ENCODE assay signal across 8 mouse cellular contexts in the genomic region with DNA sequence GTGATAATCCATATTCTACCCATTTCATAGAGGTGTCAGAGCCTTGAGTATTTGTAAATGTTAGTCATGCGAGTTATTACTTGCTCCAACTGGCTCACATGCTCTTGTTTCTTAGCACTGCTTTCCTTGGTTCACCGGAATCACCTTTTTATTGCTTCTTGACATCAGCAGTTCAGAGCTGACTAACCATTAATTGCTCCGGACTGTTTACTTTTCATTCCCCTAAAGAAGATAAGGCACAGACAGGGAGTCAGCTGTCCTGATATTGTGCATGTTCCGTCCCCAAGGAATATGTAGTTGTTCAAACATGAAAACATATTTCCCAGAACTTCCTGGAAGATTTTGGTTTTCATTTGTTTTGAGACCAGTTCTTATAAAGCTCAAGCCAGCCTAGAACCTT. TPM values are rescaled to one million over a fixed set of nuclear protein-coding genes. Genes with fewer than 3 reads are reported as not detected.
"Had no signal": no experiment of that assay in that cellular context is flagged by ENCODE, and none has a peak within 500 bp of the region (broad histone marks: within the 10 kb centered on the region; RNA-seq: fewer than 3 reads in every experiment).

No protein-coding gene starts in this region.

- DNase-seq: liver; liver, embryonic 13.5 days; liver, postnatal 0 days; lung, postnatal 14 days; right cerebral cortex, postnatal 14 days; thymus, postnatal 14 days had no signal

RNA-seq across cellular contexts. Expression of gene Gm960, which starts 27.7 kb away (rescaled TPM):
- total RNA-seq: monocyte, adult 5-6 weeks had no signal
- polyA plus RNA-seq: liver, embryonic 13.5 days; macrophage had no signal

RNA-seq across cellular contexts. Expression of gene Sptbn2, which starts 40.2 kb away (rescaled TPM):
- total RNA-seq: monocyte, adult 5-6 weeks had no signal

RNA-seq across cellular contexts. Expression of gene Lrfn4, which starts 55.3 kb away (rescaled TPM):
- total RNA-seq: monocyte, adult 5-6 weeks had no signal
